Mouse (Mus musculus): ENCODE data around the gene Vmn2r6. TPM values are rescaled to one million over a fixed set of nuclear protein-coding genes. Genes with fewer than 3 reads are reported as not detected.
"Not testable (repeated sequence)": the region's sequence is repeated elsewhere in the genome, so short reads cannot be mapped to it uniquely, and the experiment has no call there.

Gene Vmn2r6
- polyA plus RNA-seq (2012; ENCODE audit: insufficient read depth, insufficient read length, missing spikeins) = not detected in 2 replicates

GRCm38 (mm10) chr3:64565730-64566129 is at the start of gene Vmn2r6:
Gene Vmn2r6 (minus strand): TSS chr3:64565830.
- H3K4me1 ChIP-seq (ENCODE audit: control insufficient read depth, insufficient read depth, insufficient read length, low read length); H3K4me3 ChIP-seq (ENCODE audit: insufficient read depth, low read depth, low read length); H3K27ac ChIP-seq (replicated peaks; ENCODE audit: low read depth, low read length): not testable (repeated sequence)

DNA sequence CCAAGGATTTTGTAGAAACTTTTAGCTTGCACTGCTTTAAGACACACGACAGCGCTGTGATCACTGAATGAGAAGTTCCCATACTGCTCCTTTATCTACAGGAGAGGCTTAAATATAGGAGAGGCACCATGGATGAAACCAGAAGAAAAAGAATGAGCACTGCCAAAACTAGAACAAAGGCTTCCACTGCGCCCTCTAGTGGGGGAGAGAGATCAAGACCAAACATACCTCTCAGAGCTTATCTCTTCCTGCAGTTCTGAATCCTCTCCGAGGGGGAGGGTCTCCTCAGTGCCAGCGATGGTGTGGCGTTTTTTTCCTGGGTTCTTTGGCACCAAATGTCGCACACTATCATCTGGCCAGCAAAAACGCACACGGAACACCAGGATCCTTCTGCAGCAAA is 22.0 kb upstream of the Vmn2r6 start:
- H3K4me1 ChIP-seq (ENCODE audit: control insufficient read depth, insufficient read depth, insufficient read length, low read length) = no peaks in the 10 kb centered on the region
- no peak overlapping the region for H3K27ac ChIP-seq (replicated peaks; ENCODE audit: low read depth, low read length)
- H3K4me3 ChIP-seq (ENCODE audit: insufficient read depth, low read depth, low read length) = no peak overlapping the region

GRCm38 (mm10) chr3:64568793-64569192 is 3.2 kb upstream of the Vmn2r6 start:
- H3K4me3 ChIP-seq (ENCODE audit: insufficient read depth, low read depth, low read length); H3K27ac ChIP-seq (replicated peaks; ENCODE audit: low read depth, low read length); H3K4me1 ChIP-seq (ENCODE audit: control insufficient read depth, insufficient read depth, insufficient read length, low read length): not testable (repeated sequence)

DNA sequence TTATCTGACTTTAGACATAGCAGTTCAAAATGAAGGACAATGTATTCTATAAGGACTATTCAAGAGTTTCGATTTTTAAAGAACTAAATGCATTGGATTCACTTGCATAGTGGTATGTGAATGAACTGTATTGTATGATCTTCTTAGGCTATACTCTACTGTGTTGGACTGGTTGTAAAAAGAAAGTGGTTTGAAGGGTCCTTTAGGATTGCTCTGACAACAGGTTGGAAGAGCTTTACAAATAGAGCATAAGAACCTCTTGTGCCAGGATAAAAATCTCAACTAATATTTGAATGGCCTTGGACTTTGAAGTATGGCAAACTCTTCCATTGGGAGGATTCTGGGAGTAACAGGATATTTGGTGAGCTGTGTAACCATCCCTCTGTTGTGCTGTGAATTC is 42.0 kb downstream of the Vmn2r6 start:
- not testable (repeated sequence) for H3K4me3 ChIP-seq (ENCODE audit: insufficient read depth, low read depth, low read length); H3K27ac ChIP-seq (replicated peaks; ENCODE audit: low read depth, low read length); H3K4me1 ChIP-seq (ENCODE audit: control insufficient read depth, insufficient read depth, insufficient read length, low read length)

DNA sequence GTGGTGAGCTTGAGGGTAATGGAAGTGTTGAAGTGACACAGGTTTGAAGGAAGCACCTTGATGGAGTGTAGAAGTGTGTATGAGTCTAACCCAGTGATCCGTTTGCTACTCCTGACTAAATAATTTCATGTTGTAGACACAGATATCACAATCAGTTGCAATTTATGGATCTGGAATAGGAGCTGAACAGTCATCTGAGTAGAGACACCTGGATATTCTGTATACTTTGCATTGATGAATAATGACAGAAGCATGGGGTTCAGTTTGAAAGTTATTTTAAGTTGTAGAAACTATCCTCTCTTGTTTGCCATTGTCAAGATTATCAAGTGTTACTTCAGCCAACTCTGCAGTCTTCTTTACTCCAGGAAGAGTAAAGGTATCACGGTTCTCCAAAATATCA is 55.9 kb downstream of the Vmn2r6 start, which contains the start of gene Vmn2r5:
Gene Vmn2r5 (minus strand): TSS at position 101 of the 400 bp plus-strand sequence.
- H3K4me3 ChIP-seq (ENCODE audit: insufficient read depth, low read depth, low read length); H3K4me1 ChIP-seq (ENCODE audit: control insufficient read depth, insufficient read depth, insufficient read length, low read length); H3K27ac ChIP-seq (replicated peaks; ENCODE audit: low read depth, low read length): not testable (repeated sequence)

Other genes starting within 250 kb of the Vmn2r6 start
- gene Vmn2r4, start 150.5 kb downstream of the Vmn2r6 start, polyA plus RNA-seq (2012; ENCODE audit: insufficient read depth, insufficient read length, missing spikeins) = not detected in 2 replicates
- not detected in 2 replicates for gene Vmn2r5, start 56.0 kb downstream of the Vmn2r6 start, polyA plus RNA-seq (2012; ENCODE audit: insufficient read depth, insufficient read length, missing spikeins)